Mouse (Mus musculus) heart, embryonic 10.5 days (tissue): Measurements from ENCODE around the gene Col9a2. TPM values are rescaled to one million over a fixed set of nuclear protein-coding genes. Genes with fewer than 3 reads are reported as not detected.
A peak's percentile ranks its signal among the peaks of the same experiment; 100 is the strongest.
"Not testable (repeated sequence)": the region's sequence is repeated elsewhere in the genome, so short reads cannot be mapped to it uniquely, and the experiment has no call there.

Experiments used
- DNase-seq: peaks from one replicate; pipeline ENCODE4 v3.0.0-alpha.2; 2017; ENCODE audit warnings: low spot score
- H3K27ac ChIP-seq: fragments of 300-500 bp; sonication (generic); 2 replicates; pipeline ENCODE4 v1.5.1; 2016; ENCODE audit warnings: mild to moderate bottlenecking
- H3K27me3 ChIP-seq: fragments of 300-500 bp; sonication (generic); 2 replicates; pipeline ENCODE4 v1.6.1; 2016; ENCODE audit warnings: mild to moderate bottlenecking; ENCODE audit not compliant: poor library complexity, insufficient read depth, severe bottlenecking
- H3K36me3 ChIP-seq: fragments of 300-500 bp; sonication (generic); 2 replicates; pipeline ENCODE4 v1.6.1; 2016; ENCODE audit warnings: mild to moderate bottlenecking, moderate library complexity
- H3K4me1 ChIP-seq: fragments of 300-500 bp; sonication (generic); 2 replicates; pipeline ENCODE4 v1.6.1; 2016; ENCODE audit warnings: mild to moderate bottlenecking
- H3K4me3 ChIP-seq: fragments of 300-500 bp; sonication (generic); 2 replicates; pipeline ENCODE4 v1.5.1; 2016; ENCODE audit warnings: mild to moderate bottlenecking, moderate library complexity
- H3K9me3 ChIP-seq: fragments of 300-500 bp; sonication (generic); 2 replicates; pipeline ENCODE4 v1.6.1; 2016; ENCODE audit warnings: mild to moderate bottlenecking, moderate library complexity
- WGBS: fragments of 180-500 bp; shearing (Covaris S2); methylation state at CpG from one replicate; pipeline ENCODE4 v1.1.7; 2016; 5-methylcytosine and 5-hydroxymethylcytosine counted together
- polyA plus RNA-seq: library from polyadenylated mRNA; unstranded; fragments of >200 nt; fragmentation: Nextera tagmentation; extraction: Ambion mirVana; gene quantifications from 2 replicates; pipeline ENCODE4 v1.2.1, GENCODE M21; 2016

The Col9a2 gene
- polyA plus RNA-seq, 1 experiment from 2014 or later = 6.4 TPM

DNA sequence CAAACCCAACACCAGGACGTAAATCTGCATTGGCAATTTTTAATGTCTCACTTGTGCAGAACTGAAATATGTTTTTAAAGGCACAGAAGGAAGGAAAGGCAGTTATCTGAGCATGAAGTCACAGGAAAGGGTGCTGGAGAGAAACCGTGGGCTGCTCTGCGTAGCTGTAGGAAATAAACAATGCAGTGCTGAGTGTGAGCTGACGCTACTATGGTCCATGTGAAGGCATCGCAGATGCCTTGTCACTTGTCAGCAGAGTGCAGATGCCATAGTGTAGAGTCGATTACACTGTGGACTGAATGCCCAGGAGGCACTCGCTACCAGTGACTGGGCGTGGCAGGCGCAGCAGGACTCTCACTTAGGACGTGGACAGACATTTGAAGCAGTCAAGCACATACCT is 20.0 kb downstream of the Col9a2 start:
- not testable (repeated sequence) for H3K27me3 ChIP-seq, DNase-seq, H3K9me3 ChIP-seq, H3K4me1 ChIP-seq, H3K27ac ChIP-seq, H3K4me3 ChIP-seq
- 77% methylated on average over 10 of the region's 10 CpGs for WGBS
- H3K36me3 ChIP-seq = peaks cover 17% of the 10 kb centered on the region; the same call in 1 of the 2 replicates

GRCm38 (mm10) chr4:121065336-121065735 is 26.2 kb downstream of the Col9a2 start:
- H3K4me3 ChIP-seq = no peak overlapping the region
- no peaks in the 10 kb centered on the region for H3K9me3 ChIP-seq
- H3K36me3 ChIP-seq = peaks cover 45% of the 10 kb centered on the region; the same call in 1 of the 2 replicates
- no peaks in the 10 kb centered on the region for H3K4me1 ChIP-seq
- 64% methylated on average over 2 of the region's 2 CpGs for WGBS
- DNase-seq = no peak
- H3K27me3 ChIP-seq = no peaks in the 10 kb centered on the region
- H3K27ac ChIP-seq = no peak overlapping the region

DNA sequence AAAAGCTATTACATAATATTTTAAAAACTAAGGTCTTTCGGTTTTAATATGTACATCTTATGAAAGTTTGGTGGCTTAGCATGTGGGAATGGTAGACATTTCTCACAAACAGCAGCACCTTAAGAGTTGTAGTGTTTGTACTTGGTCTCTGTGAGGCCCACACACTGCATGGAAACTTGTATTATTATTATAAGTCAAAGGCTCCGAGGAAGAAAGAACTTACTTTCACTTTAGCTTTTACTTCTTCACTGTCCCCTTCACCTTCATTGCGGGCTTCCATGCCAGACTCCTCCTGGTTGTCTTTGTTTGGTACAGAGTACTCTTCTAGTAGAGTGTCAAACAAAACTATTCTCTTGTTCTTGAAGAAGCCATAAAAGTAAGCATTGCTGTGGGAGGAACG is 35.1 kb downstream of the Col9a2 start:
- 91% methylated on average over 4 of the region's 4 CpGs for WGBS
- H3K4me3 ChIP-seq = no peak overlapping the region
- peaks cover 68% of the 10 kb centered on the region for H3K36me3 ChIP-seq
- no peaks in the 10 kb centered on the region for H3K4me1 ChIP-seq
- H3K27ac ChIP-seq = no peak overlapping the region
- no peaks in the 10 kb centered on the region for H3K27me3 ChIP-seq
- no peaks in the 10 kb centered on the region for H3K9me3 ChIP-seq
- DNase-seq = no peak

DNA sequence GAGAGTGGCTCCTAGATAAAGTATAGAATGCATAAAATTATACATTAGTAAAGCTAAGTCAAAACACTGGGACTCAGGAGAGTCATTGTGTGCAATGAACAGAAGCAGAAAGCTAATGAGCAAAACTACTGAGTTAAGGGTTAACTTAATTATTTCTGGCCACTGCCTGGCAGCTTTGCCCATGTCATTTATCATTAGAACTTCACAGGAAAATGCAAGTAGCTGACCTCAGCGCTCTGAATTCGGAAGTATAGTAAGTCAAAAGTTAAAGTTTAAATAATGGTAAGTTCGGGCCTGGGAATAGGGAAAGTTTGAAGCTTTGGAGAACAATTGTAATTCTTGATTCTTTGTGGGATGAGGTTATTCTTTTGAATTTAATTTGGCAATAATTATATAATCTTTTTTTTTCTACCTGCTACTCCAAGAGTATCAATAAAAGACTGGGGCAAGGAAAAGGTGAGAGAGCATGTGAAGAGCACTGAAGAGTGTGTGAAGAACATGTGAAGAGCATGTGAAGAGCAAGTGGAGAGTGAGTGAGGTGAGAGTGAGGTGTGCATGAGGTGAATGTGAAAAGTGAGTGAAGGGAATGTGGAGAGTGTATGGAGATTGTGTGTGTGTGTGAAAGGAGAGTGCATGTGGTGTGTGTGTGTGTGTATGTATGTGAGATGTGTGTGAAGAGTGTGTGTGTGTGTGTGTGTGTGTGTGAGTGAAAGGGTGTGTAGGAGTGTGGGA is 38.9 kb downstream of the Col9a2 start:
- H3K27ac ChIP-seq = no peak overlapping the region
- no peak overlapping the region for H3K4me3 ChIP-seq
- WGBS = 82% methylated on average over 3 of the region's 3 CpGs
- no peaks in the 10 kb centered on the region for H3K27me3 ChIP-seq
- H3K4me1 ChIP-seq = no peaks in the 10 kb centered on the region
- no peaks in the 10 kb centered on the region for H3K9me3 ChIP-seq
- no peak for DNase-seq
- peaks cover 81% of the 10 kb centered on the region for H3K36me3 ChIP-seq

- Histone ChIP-seq H3K27me3 (no peaks in the 10 kb centered on the region), H3K36me3 (peaks cover 83% of the 10 kb centered on the region), H3K27ac (no peak overlapping the region), H3K9me3 (no peaks in the 10 kb centered on the region), H3K4me1 (no peaks in the 10 kb centered on the region), H3K4me3 (no peak overlapping the region)
- no peak for DNase-seq
- 87% methylated on average over 1 of the region's 1 CpGs for WGBS
Measured at GRCm38 (mm10) chr4:121080395-121080794, 41.2 kb downstream of the Col9a2 start.

DNA sequence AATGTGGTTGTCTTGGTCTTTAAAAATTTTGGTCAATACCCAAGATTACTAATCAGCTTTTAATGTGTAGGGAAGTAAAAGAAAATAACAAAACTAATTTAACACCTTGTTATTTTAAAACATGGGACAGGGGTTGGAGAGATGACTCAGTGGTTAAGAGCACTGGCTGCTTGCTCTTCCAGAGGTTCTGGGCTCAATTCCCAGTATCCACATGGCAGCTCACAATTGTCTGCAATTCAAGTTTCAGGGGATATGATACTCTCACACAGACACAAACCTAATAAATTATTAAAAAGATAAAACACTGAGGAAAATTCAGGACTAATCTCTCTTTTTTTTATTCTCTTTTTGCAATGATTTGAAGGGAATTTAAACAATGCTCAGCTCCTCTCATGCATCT is 45.3 kb downstream of the Col9a2 start:
- no peaks in the 10 kb centered on the region for H3K4me1 ChIP-seq
- H3K27me3 ChIP-seq = no peaks in the 10 kb centered on the region
- no peak overlapping the region for H3K27ac ChIP-seq
- peaks cover 78% of the 10 kb centered on the region for H3K36me3 ChIP-seq
- no peaks in the 10 kb centered on the region for H3K9me3 ChIP-seq
- no peak overlapping the region for H3K4me3 ChIP-seq
- no peak for DNase-seq

DNA sequence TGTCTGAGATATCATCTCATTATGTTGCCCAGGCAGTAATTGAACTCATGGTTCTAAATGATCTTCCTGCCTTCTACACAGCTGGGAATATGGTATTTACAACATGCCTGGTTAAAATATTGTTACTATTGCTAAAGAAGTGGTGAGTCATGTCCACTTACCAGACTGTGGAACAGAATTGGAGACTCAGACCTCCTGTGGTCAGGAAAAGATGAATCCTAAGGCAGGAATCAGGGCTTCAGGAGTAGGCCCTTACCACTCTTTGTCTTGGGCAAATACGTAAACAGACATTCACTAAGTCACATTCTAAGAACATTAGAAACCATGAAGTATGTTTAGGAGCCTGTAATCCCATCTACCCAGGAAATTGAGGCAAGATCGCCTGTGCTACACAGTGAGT is 49.5 kb downstream of the Col9a2 start:
- no peak for DNase-seq
- peaks cover 69% of the 10 kb centered on the region for H3K36me3 ChIP-seq
- H3K4me3 ChIP-seq = no peak overlapping the region
- no peak overlapping the region for H3K27ac ChIP-seq
- H3K27me3 ChIP-seq = no peaks in the 10 kb centered on the region
- H3K4me1 ChIP-seq = no peaks in the 10 kb centered on the region
- 85% methylated on average over 2 of the region's 2 CpGs for WGBS
- no peaks in the 10 kb centered on the region for H3K9me3 ChIP-seq

DNA sequence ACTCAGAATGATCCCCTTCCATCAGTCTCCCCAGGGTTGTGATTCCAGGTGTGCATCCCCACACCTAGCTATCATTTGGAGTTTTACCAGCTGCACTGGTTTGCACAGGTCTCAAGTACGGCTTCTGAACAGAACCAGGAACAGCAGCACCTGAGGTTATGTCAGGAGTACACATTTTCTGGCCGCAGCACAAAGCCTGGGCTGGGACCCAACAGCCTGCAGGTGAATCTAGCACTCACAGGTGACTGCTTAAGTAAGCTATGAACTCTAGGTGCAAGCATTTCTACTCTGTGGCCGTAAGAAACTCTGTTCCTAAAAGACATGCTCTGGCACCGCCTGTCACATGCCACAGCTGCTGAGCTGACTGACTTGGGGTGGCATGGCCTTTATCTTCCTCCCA is 51.0 kb downstream of the Col9a2 start:
- Histone ChIP-seq H3K36me3 (peaks cover 74% of the 10 kb centered on the region), H3K4me1 (no peaks in the 10 kb centered on the region), H3K4me3 (no peak overlapping the region), H3K27ac (no peak overlapping the region), H3K27me3 (no peaks in the 10 kb centered on the region), H3K9me3 (no peaks in the 10 kb centered on the region)
- WGBS = 88% methylated on average over 4 of the region's 4 CpGs
- DNase-seq = no peak

DNA sequence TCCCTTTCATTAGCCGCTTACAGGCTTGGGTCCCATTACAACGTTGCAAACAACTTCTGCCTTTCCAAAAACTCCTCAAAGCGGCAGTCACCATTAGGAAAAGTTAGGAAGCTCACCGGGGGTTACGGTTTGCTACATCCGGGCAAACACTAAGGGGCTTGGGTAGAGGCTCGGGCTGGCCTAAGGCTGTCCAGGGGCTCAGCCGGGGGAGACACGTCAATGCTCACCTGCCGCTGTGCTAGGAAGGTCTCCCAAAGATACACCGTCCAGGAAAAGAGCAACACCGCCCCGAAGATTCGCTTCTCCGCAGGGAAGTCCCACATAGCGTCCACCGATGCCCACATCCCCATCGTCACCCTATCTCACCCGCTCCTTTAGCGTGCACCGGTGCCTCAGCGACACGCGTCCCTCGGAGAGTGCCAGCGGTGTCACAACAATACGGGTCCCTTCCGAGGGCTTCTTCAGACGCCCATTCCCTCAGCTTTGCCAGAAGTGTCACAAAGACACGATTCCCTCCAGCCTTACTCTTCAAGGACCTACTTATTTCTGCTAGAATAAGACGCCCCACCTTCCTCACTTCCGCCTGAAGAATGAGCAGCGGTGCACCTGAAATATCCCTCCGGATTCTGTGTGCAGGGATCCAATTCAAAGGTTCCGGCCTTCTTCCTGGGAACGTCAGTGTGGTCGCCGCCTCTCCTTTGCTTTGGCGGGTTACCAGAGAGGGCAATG is 58.6 kb downstream of the Col9a2 start, which contains the start of gene Zmpste24:
Gene Zmpste24, minus strand, starts transcription at position 592 of the 729 bp plus-strand sequence.
- no peaks in the 10 kb centered on the region for H3K9me3 ChIP-seq
- peaks cover 27% of the 10 kb centered on the region for H3K36me3 ChIP-seq
- H3K4me1 ChIP-seq = 0 out of 2 replicates have a peak, but pooled peaks cover 4% of the 10 kb centered on the region
- H3K27ac ChIP-seq = peak within 1 kb of the TSS; percentile 84
- peak; percentile 90 for DNase-seq
- H3K4me3 ChIP-seq = peak within 1 kb of the TSS; percentile 80
- H3K27me3 ChIP-seq = no peaks in the 10 kb centered on the region
- WGBS = under 1% methylated on average over 39 of the region's 39 CpGs

DNA sequence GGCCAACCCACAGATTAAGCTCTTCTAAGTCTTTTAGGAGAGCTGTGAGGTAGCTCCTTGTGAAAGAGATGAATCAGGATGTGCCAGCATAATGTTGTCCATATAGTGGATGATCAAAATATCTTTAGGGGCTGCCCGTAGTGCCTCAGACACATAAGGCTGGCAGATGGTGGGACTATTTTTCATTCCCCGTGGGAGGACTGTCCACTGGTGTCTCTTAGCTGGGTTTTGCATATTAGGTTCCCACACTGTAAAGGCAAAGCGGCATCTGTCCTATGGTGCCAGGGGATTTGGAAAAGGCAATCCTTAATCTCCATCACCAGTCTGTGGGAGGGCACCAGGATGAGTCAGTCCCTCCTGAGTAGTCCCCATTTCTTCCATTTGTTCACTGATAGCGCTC is 64.1 kb downstream of the Col9a2 start:
- no peaks in the 10 kb centered on the region for H3K9me3 ChIP-seq
- 83% methylated on average over 4 of the region's 4 CpGs for WGBS
- no peak overlapping the region for H3K4me3 ChIP-seq
- no peak overlapping the region for H3K27ac ChIP-seq
- no peaks in the 10 kb centered on the region for H3K27me3 ChIP-seq
- no peaks in the 10 kb centered on the region for H3K4me1 ChIP-seq
- DNase-seq = no peak
- H3K36me3 ChIP-seq = no peaks in the 10 kb centered on the region

Other genes with a start within 250 kb of the Col9a2 start
- gene Nfyc, start 207.8 kb upstream of the Col9a2 start, polyA plus RNA-seq = 111 and 117 TPM in 2 replicates
- 1.8 and 3.4 TPM in 2 replicates for gene Rims3, start 184.6 kb upstream of the Col9a2 start, polyA plus RNA-seq
- 14.8 and 25.8 TPM in 2 replicates for gene Exo5, start 114.4 kb upstream of the Col9a2 start, polyA plus RNA-seq
- 13.7 and 15.7 TPM in 2 replicates for gene Zfp69, start 87.7 kb upstream of the Col9a2 start, polyA plus RNA-seq
- 14.1 and 18.6 TPM in 2 replicates for gene Smap2, start 22.1 kb upstream of the Col9a2 start, polyA plus RNA-seq
- 31.3 and 33.3 TPM in 2 replicates for gene Zmpste24, start 58.9 kb downstream of the Col9a2 start, polyA plus RNA-seq
- gene Tmco2, start 69.8 kb downstream of the Col9a2 start, polyA plus RNA-seq = not detected in 2 replicates
- 22.2 and 23.8 TPM in 2 replicates for gene Rlf, start 175.7 kb downstream of the Col9a2 start, polyA plus RNA-seq